Mouse (Mus musculus) kidney, adult 2 months (tissue): ENCODE data around the gene Reg3b. TPM values are rescaled to one million over a fixed set of nuclear protein-coding genes. Genes with fewer than 3 reads are reported as not detected.

Source experiments
- DNase-seq: peaks from one replicate; pipeline ENCODE4 v3.0.0; 2021
- H3K27ac ChIP-seq: fragments of 200-500 bp; 2 replicates; pipeline ENCODE4 v1.5.1; 2012; ENCODE audit warnings: low read depth, low read length, control low read depth, inconsistent platforms; ENCODE audit not compliant: insufficient read depth
- H3K27me3 ChIP-seq: fragments of 200-500 bp; replicated peaks from 2 replicates; pipeline ENCODE4 v1.6.1; 2012; ENCODE audit warnings: mild to moderate bottlenecking, moderate library complexity, low read length, inconsistent platforms; ENCODE audit not compliant: control insufficient read depth, insufficient read depth
- H3K36me3 ChIP-seq: fragments of 200-500 bp; 2 replicates; pipeline ENCODE4 v1.6.1; 2012; ENCODE audit warnings: mild to moderate bottlenecking, moderate library complexity, low read length, inconsistent platforms; ENCODE audit not compliant: control insufficient read depth, insufficient read depth
- H3K4me1 ChIP-seq: fragments of 200-500 bp; 2 replicates; pipeline ENCODE4 v1.6.1; 2011; ENCODE audit warnings: low read length; ENCODE audit not compliant: control insufficient read depth, insufficient read depth
- H3K4me3 ChIP-seq: fragments of 200-500 bp; 2 replicates; pipeline ENCODE4 v1.5.1; 2011; ENCODE audit warnings: mild to moderate bottlenecking, low read depth, low read length, control low read depth; ENCODE audit not compliant: insufficient read depth
- CTCF ChIP-seq: fragments of 200-500 bp; conservative IDR thresholded peaks from 2 replicates; pipeline ENCODE4 v1.5.1; 2011; ENCODE audit warnings: low read depth, mild to moderate bottlenecking, control low read depth, low read length, moderate library complexity, mixed read lengths; ENCODE audit not compliant: insufficient read depth, insufficient read length
- POLR2A ChIP-seq: fragments of 200-500 bp; IDR thresholded peaks from one replicate; pipeline ENCODE4 v1.6.1; 2011; ENCODE audit warnings: low read depth, low read length, control low read depth
- WGBS: fragments of 180-500 bp; shearing (Covaris S2); methylation state at CpG from one replicate; pipeline ENCODE4 v1.1.7; 2018; 5-methylcytosine and 5-hydroxymethylcytosine counted together
- polyA plus RNA-seq: library from polyadenylated mRNA; depleted of rRNA; stranded (reverse); fragments of >200 nt; gene quantifications from 2 replicates; pipeline ENCODE4 v1.2.3, GENCODE M21; 2012; rRNA removed

The Reg3b gene
- not detected in 2 replicates for polyA plus RNA-seq

GRCm38 (mm10) chr6:78370357-78370756 lies at the start of gene Reg3b:
TSS of gene Reg3b (plus strand) at chr6:78370657.
- Histone ChIP-seq H3K4me3 (no peak within 1 kb of the TSS), H3K27me3 (no peaks in the 10 kb centered on the region), H3K36me3 (no peaks in the 10 kb centered on the region), H3K4me1 (no peaks in the 10 kb centered on the region), H3K27ac (no peak within 1 kb of the TSS)
- DNase-seq = no peak
- TF ChIP-seq CTCF = no peak
- WGBS = 89% methylated on average over 2 of the region's 2 CpGs

- TF ChIP-seq CTCF = no peak
- no peak for TF ChIP-seq POLR2A
- H3K4me1 ChIP-seq = no peaks in the 10 kb centered on the region
- DNase-seq = no peak
Observed at GRCm38 (mm10) chr6:78327798-78328197, 42.7 kb upstream of the Reg3b start.

GRCm38 (mm10) chr6:78329166-78329565 lies 41.3 kb upstream of the Reg3b start:
- Histone ChIP-seq H3K36me3 (no peaks in the 10 kb centered on the region), H3K27me3 (no peaks in the 10 kb centered on the region), H3K4me1 (no peaks in the 10 kb centered on the region), H3K4me3 (no peak overlapping the region), H3K27ac (no peak overlapping the region)
- WGBS = 58% methylated on average over 2 of the region's 2 CpGs
- no peak for TF ChIP-seq POLR2A
- no peak for TF ChIP-seq CTCF
- DNase-seq = no peak

More at GRCm38 (mm10) chr6:78327798-78328197, 42.7 kb upstream of the Reg3b start:
- H3K27ac ChIP-seq = no peak overlapping the region
- H3K4me3 ChIP-seq = no peak overlapping the region
- no peaks in the 10 kb centered on the region for H3K36me3 ChIP-seq
- H3K27me3 ChIP-seq = no peaks in the 10 kb centered on the region

DNA sequence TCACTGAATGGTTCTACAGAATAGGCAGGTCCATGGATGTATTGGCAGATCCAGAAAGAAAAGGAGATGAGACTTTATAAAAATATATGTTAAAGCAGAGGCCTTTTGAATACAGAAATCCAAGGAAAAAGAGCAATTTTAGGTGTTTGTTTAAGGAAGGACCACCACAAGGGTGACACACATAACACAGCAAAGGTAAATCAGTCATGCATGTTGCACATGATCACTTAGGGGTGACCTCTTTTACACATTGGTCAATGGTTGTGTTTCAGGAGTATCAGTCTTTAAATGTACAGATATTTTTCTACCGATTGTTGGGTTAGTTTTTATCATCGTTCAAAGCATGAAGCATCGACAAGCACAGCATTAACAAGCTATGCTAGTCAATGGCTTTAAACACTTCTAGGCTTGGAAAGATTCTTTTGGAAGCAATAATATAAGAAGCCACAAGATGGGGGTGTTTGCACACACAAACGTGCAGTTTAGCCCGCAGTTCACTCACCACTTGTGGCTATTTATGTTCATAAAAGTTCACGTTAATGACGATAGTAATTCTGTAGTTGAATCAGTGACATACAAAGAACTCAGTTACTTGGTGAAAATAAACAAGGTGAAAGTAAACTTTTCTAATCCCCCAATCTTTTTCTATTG lies 38.4 kb upstream of the Reg3b start:
- Histone ChIP-seq H3K4me3 (no peak overlapping the region), H3K27me3 (no peaks in the 10 kb centered on the region), H3K36me3 (no peaks in the 10 kb centered on the region), H3K27ac (no peak overlapping the region), H3K4me1 (no peaks in the 10 kb centered on the region)
- 28% methylated on average over 7 of the region's 7 CpGs for WGBS
- DNase-seq = peak; percentile 22
- TF ChIP-seq POLR2A = no peak
- 0 out of 2 replicates have a peak, but pooled peaks have one; percentile 27 for TF ChIP-seq CTCF

GRCm38 (mm10) chr6:78340296-78340695 lies 30.2 kb upstream of the Reg3b start:
- Histone ChIP-seq H3K4me3 (no peak overlapping the region), H3K4me1 (no peaks in the 10 kb centered on the region), H3K27me3 (no peaks in the 10 kb centered on the region), H3K36me3 (no peaks in the 10 kb centered on the region), H3K27ac (no peak overlapping the region)
- TF ChIP-seq POLR2A (no peak), CTCF (no peak)
- no peak for DNase-seq

DNA sequence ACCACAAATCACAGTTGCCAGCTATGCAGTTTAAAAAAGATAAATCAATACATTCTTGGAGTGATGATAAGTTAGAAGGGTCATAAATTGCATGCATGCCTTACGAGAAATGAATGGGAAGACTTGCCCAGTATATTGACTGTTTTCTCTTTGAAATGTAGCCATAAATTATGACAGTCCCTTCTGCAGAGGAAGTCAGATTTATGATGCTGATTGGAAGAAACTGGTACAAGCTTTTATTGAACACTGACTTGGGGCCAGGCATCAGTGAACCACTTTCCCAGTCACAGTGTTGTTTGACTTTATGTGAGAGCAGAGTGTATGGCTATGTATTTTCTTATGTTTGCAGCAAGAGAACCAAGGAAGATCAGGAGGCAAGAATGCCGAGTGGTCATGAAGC lies 28.8 kb upstream of the Reg3b start:
- Histone ChIP-seq H3K27ac (no peak overlapping the region), H3K27me3 (no peaks in the 10 kb centered on the region), H3K4me1 (no peaks in the 10 kb centered on the region), H3K4me3 (no peak overlapping the region), H3K36me3 (no peaks in the 10 kb centered on the region)
- WGBS = 57% methylated on average over 2 of the region's 2 CpGs
- TF ChIP-seq POLR2A (no peak), CTCF (no peak)
- no peak for DNase-seq

DNA sequence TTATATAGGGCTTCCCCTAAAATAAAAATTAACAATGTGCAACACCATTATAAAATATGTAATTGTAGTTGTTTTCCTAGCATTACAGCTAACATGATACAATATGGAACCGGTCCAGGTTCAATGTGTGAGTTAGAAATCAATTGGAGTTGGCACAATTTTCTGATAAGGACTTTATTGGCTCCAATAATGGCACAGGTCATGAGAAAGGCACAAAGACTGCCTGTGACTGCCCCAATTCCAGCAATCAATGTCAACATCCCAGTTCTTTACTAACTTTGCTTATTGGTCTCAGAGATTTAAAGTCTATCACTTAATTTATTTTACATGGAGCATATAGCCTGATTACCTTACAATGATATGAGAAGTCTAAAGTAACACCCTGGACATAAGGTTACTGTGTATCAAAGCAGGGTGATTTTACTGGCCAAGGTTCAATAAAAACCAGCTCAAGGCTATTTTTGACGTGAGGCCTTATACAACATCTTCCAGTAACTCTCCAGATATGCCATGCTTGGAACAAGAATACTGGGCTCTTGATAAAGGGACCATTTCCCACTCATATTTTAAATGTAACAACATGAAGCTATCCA lies 8.4 kb upstream of the Reg3b start:
- DNase-seq = no peak
- Histone ChIP-seq H3K27ac (no peak overlapping the region), H3K4me3 (no peak overlapping the region), H3K4me1 (no peaks in the 10 kb centered on the region), H3K36me3 (no peaks in the 10 kb centered on the region), H3K27me3 (no peaks in the 10 kb centered on the region)
- WGBS = 48% methylated on average over 2 of the region's 2 CpGs
- TF ChIP-seq POLR2A (no peak), CTCF (no peak)
